Mouse (Mus musculus) embryonic facial prominence, embryonic 15.5 days (tissue): ENCODE data around the gene Ccser1. TPM values are rescaled to one million over a fixed set of nuclear protein-coding genes. Genes with fewer than 3 reads are reported as not detected.
A peak's percentile ranks its signal among the peaks of the same experiment; 100 is the strongest.

Source experiments
- ATAC-seq: fragments of 200-750 bp; cut with Nextera tagmentation; 2 replicates; pipeline ENCODE4 v1.8.0; 2017; ENCODE audit warnings: low read depth, moderate TSS enrichment; ENCODE audit not compliant: insufficient number of reproducible peaks, low FRiP score, low TSS enrichment
- H3K27ac ChIP-seq: fragments of 300-500 bp; sonication (generic); replicated peaks from 2 replicates; pipeline ENCODE4 v1.5.1; 2015; ENCODE audit warnings: mild to moderate bottlenecking, inconsistent platforms
- H3K27me3 ChIP-seq: fragments of 300-500 bp; sonication (generic); 2 replicates; pipeline ENCODE4 v1.6.1; 2015; ENCODE audit warnings: inconsistent platforms
- H3K36me3 ChIP-seq: fragments of 300-500 bp; sonication (generic); 2 replicates; pipeline ENCODE4 v1.6.1; 2015; ENCODE audit warnings: mild to moderate bottlenecking, inconsistent platforms
- H3K4me1 ChIP-seq: fragments of 300-500 bp; sonication (generic); 2 replicates; pipeline ENCODE4 v1.6.1; 2015; ENCODE audit warnings: inconsistent platforms
- H3K4me2 ChIP-seq: fragments of 300-500 bp; sonication (generic); replicated peaks from 2 replicates; pipeline ENCODE4 v1.6.1; 2015; ENCODE audit warnings: mild to moderate bottlenecking, inconsistent platforms
- H3K4me3 ChIP-seq: fragments of 300-500 bp; sonication (generic); replicated peaks from 2 replicates; pipeline ENCODE4 v1.5.1; 2015; ENCODE audit warnings: mild to moderate bottlenecking, inconsistent platforms
- H3K9ac ChIP-seq: fragments of 300-500 bp; sonication (generic); 2 replicates; pipeline ENCODE4 v1.6.1; 2015; ENCODE audit warnings: inconsistent platforms
- H3K9me3 ChIP-seq: fragments of 300-500 bp; sonication (generic); replicated peaks from 2 replicates; pipeline ENCODE4 v1.6.1; 2016; ENCODE audit warnings: inconsistent platforms
- WGBS: fragments of 180-500 bp; shearing (Covaris S2); methylation state at CpG from one replicate; pipeline ENCODE4 v1.1.7; 2015; 5-methylcytosine and 5-hydroxymethylcytosine counted together
- polyA plus RNA-seq: library from polyadenylated mRNA; unstranded; fragments of >200 nt; fragmentation: Nextera tagmentation; extraction: Ambion mirVana; gene quantifications from 2 replicates; pipeline ENCODE4 v1.2.1, GENCODE M21; 2015

Ccser1 gene
- polyA plus RNA-seq, 1 experiment from 2014 or later, result 7.2 TPM

DNA sequence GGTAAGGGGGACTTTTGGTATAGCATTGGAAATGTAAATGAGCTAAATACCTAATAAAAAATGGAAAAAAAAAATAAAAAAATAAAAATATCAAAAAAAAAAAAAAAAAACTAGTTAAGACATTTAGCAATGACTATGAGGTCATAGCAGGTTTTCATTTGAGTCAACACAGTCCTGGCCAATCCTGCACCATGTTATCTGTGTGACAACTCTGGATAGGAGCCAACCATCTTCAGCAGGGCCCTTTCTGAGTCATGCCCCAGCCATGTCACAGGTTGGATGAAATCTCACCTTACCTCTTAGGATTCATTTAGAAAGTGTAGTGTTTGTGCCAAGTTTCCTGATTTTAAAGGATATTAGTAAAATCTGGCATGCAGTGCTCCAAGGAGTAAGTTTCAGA is 45.2 kb downstream of the Ccser1 start:
- Histone ChIP-seq H3K4me2 (no peak overlapping the region), H3K4me1 (no peaks in the 10 kb centered on the region), H3K9me3 (no peaks in the 10 kb centered on the region), H3K27me3 (no peaks in the 10 kb centered on the region), H3K27ac (no peak overlapping the region), H3K36me3 (no peaks in the 10 kb centered on the region), H3K4me3 (no peak overlapping the region), H3K9ac (no peak overlapping the region)
- no peak for ATAC-seq

DNA sequence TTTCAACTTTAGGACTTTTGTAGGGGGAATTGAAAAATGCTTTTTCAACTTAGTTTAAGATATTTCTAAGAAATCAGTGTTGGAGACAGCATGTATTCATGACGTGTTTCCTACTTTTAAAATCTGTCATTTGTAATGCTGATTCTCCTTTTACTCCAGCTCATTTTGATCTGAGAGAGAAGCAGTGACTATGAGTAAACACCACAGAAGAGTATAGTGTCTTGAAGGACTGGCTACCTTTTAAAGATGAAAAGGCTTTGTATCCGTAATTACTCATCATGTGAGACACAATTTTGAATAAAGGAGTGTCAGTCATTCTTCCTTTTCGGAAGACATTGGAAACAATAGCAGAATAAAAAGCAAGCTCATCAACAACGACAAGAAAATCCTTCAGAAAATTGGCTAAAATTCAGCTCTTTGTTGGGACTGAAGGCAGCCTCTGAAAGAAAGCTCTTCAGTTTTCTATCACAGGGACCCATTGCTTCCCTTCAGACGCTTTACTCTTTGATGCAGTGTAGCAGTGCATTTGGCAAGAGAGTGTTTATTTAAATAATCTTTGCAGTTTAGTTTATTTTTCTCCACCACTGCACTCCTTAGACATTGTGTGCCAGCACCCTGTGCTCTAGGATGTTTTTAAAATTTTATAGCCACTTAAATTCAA is 50.1 kb downstream of the Ccser1 start:
- H3K4me1 ChIP-seq, result no peaks in the 10 kb centered on the region
- no peak for ATAC-seq
- no peak overlapping the region for H3K4me2 ChIP-seq
- H3K9me3 ChIP-seq, result no peaks in the 10 kb centered on the region
- H3K27me3 ChIP-seq, result no peaks in the 10 kb centered on the region
- H3K4me3 ChIP-seq, result no peak overlapping the region
- no peak overlapping the region for H3K9ac ChIP-seq
- H3K36me3 ChIP-seq, result no peaks in the 10 kb centered on the region
- 49% methylated on average over 5 of the region's 5 CpGs for WGBS
- no peak overlapping the region for H3K27ac ChIP-seq

DNA sequence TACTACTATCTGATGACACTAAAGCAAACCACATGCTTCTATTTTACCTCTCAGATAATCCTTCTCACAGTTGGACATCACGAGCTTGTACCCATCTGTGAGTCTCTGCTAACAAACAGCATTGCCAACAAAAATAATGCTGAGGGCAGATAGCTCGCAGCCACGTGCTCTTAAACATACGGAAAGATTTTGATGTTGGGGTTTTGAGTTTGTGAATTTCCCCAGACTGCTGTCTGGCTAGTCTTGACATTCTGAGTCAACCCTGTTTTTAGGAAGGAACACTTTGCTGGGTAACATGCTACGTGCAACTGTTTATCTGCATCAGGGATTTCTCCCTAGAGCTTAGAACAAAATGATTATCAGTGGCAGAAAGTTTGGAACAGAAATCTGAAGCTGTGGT is 52.9 kb downstream of the Ccser1 start:
- no peak for ATAC-seq
- Histone ChIP-seq H3K9ac (no peak overlapping the region), H3K4me2 (no peak overlapping the region), H3K4me1 (no peaks in the 10 kb centered on the region), H3K27ac (no peak overlapping the region), H3K27me3 (no peaks in the 10 kb centered on the region), H3K36me3 (no peaks in the 10 kb centered on the region), H3K4me3 (no peak overlapping the region), H3K9me3 (no peaks in the 10 kb centered on the region)
- WGBS, result 47% methylated on average over 5 of the region's 5 CpGs

GRCm38 (mm10) chr6:61233548-61234187 is 53.5 kb downstream of the Ccser1 start:
- ATAC-seq, result peak; percentile 51; the same call in 1 of the 2 replicates
- no peak overlapping the region for H3K4me2 ChIP-seq
- 37% methylated on average over 5 of the region's 5 CpGs for WGBS
- H3K9me3 ChIP-seq, result no peaks in the 10 kb centered on the region
- H3K4me1 ChIP-seq, result no peaks in the 10 kb centered on the region
- no peaks in the 10 kb centered on the region for H3K36me3 ChIP-seq
- no peak overlapping the region for H3K4me3 ChIP-seq
- no peak overlapping the region for H3K27ac ChIP-seq
- no peaks in the 10 kb centered on the region for H3K27me3 ChIP-seq
- no peak overlapping the region for H3K9ac ChIP-seq

- no peak overlapping the region for H3K27ac ChIP-seq
- H3K4me3 ChIP-seq, result no peak overlapping the region
- H3K9me3 ChIP-seq, result no peaks in the 10 kb centered on the region
- no peaks in the 10 kb centered on the region for H3K36me3 ChIP-seq
- H3K4me1 ChIP-seq, result no peaks in the 10 kb centered on the region
- no peak overlapping the region for H3K4me2 ChIP-seq
- no peak overlapping the region for H3K9ac ChIP-seq
- no peaks in the 10 kb centered on the region for H3K27me3 ChIP-seq
- 79% methylated on average over 2 of the region's 2 CpGs for WGBS
- ATAC-seq, result no peak
Measured at GRCm38 (mm10) chr6:61240618-61241017, 60.5 kb downstream of the Ccser1 start.

GRCm38 (mm10) chr6:61242556-61242955 is 62.4 kb downstream of the Ccser1 start:
- Histone ChIP-seq H3K27ac (no peak overlapping the region), H3K9me3 (no peaks in the 10 kb centered on the region), H3K4me3 (no peak overlapping the region), H3K27me3 (no peaks in the 10 kb centered on the region), H3K36me3 (no peaks in the 10 kb centered on the region), H3K4me1 (no peaks in the 10 kb centered on the region), H3K9ac (no peak overlapping the region), H3K4me2 (no peak overlapping the region)
- ATAC-seq, result no peak
- WGBS, result 74% methylated on average over 3 of the region's 3 CpGs

- Histone ChIP-seq H3K4me3 (no peak overlapping the region), H3K9me3 (no peaks in the 10 kb centered on the region), H3K36me3 (no peaks in the 10 kb centered on the region), H3K27me3 (no peaks in the 10 kb centered on the region), H3K4me1 (no peaks in the 10 kb centered on the region), H3K27ac (no peak overlapping the region), H3K9ac (no peak overlapping the region), H3K4me2 (no peak overlapping the region)
- WGBS, result 50% methylated on average over 4 of the region's 4 CpGs
- ATAC-seq, result no peak
Measured at GRCm38 (mm10) chr6:61246523-61246922, 66.4 kb downstream of the Ccser1 start.

GRCm38 (mm10) chr6:61247842-61248472 is 67.8 kb downstream of the Ccser1 start:
- Histone ChIP-seq H3K36me3 (no peaks in the 10 kb centered on the region), H3K27me3 (no peaks in the 10 kb centered on the region), H3K4me1 (no peaks in the 10 kb centered on the region), H3K9ac (no peak overlapping the region), H3K4me3 (no peak overlapping the region), H3K9me3 (no peaks in the 10 kb centered on the region), H3K4me2 (no peak overlapping the region), H3K27ac (no peak overlapping the region)
- ATAC-seq, result no peak
- 65% methylated on average over 4 of the region's 4 CpGs for WGBS

- 71% methylated on average over 2 of the region's 2 CpGs for WGBS
Measured at GRCm38 (mm10) chr6:61248700-61249099, 68.6 kb downstream of the Ccser1 start.

DNA sequence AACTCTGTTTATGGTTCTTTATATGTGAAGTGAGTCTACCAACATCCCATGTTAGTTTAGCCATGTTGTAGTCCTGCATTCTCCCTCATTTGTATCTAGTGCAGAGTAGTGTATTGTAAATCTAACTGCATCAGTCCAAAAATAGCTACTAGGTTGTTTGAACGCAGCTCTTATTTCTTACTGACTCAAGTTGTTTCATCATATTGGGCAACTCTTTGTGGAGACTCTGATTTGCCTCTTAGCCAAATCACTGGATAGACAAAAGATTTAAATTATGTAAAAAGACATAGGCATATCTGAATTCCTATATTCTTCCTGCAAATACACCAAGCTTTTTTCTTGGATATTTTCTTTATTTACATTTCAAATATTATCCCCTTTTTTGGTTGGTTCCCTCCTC is 71.1 kb downstream of the Ccser1 start:
- Histone ChIP-seq H3K4me2 (no peak overlapping the region), H3K27ac (no peak overlapping the region), H3K9me3 (no peaks in the 10 kb centered on the region), H3K4me1 (no peaks in the 10 kb centered on the region), H3K4me3 (no peak overlapping the region), H3K36me3 (no peaks in the 10 kb centered on the region), H3K9ac (no peak overlapping the region), H3K27me3 (no peaks in the 10 kb centered on the region)
- ATAC-seq, result no peak
- 88% methylated on average over 1 of the region's 1 CpGs for WGBS

More at GRCm38 (mm10) chr6:61248700-61249099, 68.6 kb downstream of the Ccser1 start:
- no peaks in the 10 kb centered on the region for H3K27me3 ChIP-seq
- no peaks in the 10 kb centered on the region for H3K4me1 ChIP-seq
- H3K9ac ChIP-seq, result no peak overlapping the region
- H3K4me2 ChIP-seq, result no peak overlapping the region
- no peak for ATAC-seq
- H3K4me3 ChIP-seq, result no peak overlapping the region
- no peaks in the 10 kb centered on the region for H3K36me3 ChIP-seq
- H3K9me3 ChIP-seq, result no peaks in the 10 kb centered on the region
- no peak overlapping the region for H3K27ac ChIP-seq

DNA sequence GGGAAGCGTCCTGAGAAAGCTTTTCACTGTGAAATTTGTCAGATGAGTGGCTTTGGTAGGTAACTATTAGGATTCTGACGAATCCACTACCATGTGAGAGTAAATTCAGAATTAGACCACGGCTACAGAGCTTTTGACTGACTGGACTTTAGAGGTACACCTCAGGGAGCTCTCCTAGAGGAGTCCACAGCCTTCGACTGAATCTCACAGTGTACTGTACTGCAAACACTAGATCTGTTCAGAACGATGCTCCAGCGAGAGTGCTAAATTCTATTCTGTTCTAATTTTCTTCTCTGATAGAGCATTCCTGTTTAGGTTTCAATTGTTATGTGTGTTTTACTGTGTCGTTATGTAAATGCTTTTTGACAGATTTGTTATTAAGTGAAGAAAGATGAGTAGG is 72.8 kb downstream of the Ccser1 start:
- Histone ChIP-seq H3K4me1 (no peaks in the 10 kb centered on the region), H3K27ac (no peak overlapping the region), H3K9me3 (no peaks in the 10 kb centered on the region), H3K27me3 (no peaks in the 10 kb centered on the region), H3K36me3 (no peaks in the 10 kb centered on the region), H3K9ac (no peak overlapping the region), H3K4me2 (no peak overlapping the region), H3K4me3 (no peak overlapping the region)
- WGBS, result 82% methylated on average over 7 of the region's 7 CpGs
- no peak for ATAC-seq
